Mouse (Mus musculus) hindbrain, embryonic 13.5 days (tissue): ENCODE measurements around the gene Sgtb. TPM values are rescaled to one million over a fixed set of nuclear protein-coding genes. Genes with fewer than 3 reads are reported as not detected.

ENCODE experiments used
- ATAC-seq: fragments of 200-750 bp; cut with Nextera tagmentation; 2 replicates; pipeline ENCODE4 v1.8.0; 2017; ENCODE audit warnings: moderate TSS enrichment; ENCODE audit not compliant: low FRiP score
- H3K27ac ChIP-seq: fragments of 300-500 bp; sonication (generic); 2 replicates; pipeline ENCODE4 v1.5.1; 2015; ENCODE audit warnings: inconsistent platforms, mild to moderate bottlenecking, moderate library complexity
- H3K27me3 ChIP-seq: fragments of 300-500 bp; sonication (generic); 2 replicates; pipeline ENCODE4 v1.6.1; 2015; ENCODE audit warnings: mild to moderate bottlenecking, inconsistent platforms
- H3K36me3 ChIP-seq: fragments of 300-500 bp; sonication (generic); 2 replicates; pipeline ENCODE4 v1.6.1; 2015; ENCODE audit warnings: mild to moderate bottlenecking, inconsistent platforms
- H3K4me1 ChIP-seq: fragments of 300-500 bp; sonication (generic); replicated peaks from 2 replicates; pipeline ENCODE4 v1.6.1; 2015; ENCODE audit warnings: inconsistent platforms
- H3K4me2 ChIP-seq: fragments of 300-500 bp; sonication (generic); 2 replicates; pipeline ENCODE4 v1.6.1; 2015; ENCODE audit warnings: inconsistent platforms, mild to moderate bottlenecking, moderate library complexity
- H3K4me3 ChIP-seq: fragments of 300-500 bp; sonication (generic); 2 replicates; pipeline ENCODE4 v1.5.1; 2015; ENCODE audit warnings: mild to moderate bottlenecking, inconsistent platforms
- H3K9ac ChIP-seq: fragments of 300-500 bp; sonication (generic); 2 replicates; pipeline ENCODE4 v1.6.1; 2015; ENCODE audit warnings: mild to moderate bottlenecking, inconsistent platforms
- H3K9me3 ChIP-seq: fragments of 300-500 bp; sonication (generic); 2 replicates; pipeline ENCODE4 v1.6.1; 2016; ENCODE audit warnings: inconsistent platforms
- WGBS: fragments of 180-500 bp; shearing (Covaris S2); methylation state at CpG from one replicate; pipeline ENCODE4 v1.1.7; 2015; 5-methylcytosine and 5-hydroxymethylcytosine counted together
- polyA plus RNA-seq: library from polyadenylated mRNA; unstranded; fragments of >200 nt; fragmentation: Nextera tagmentation; extraction: Ambion mirVana; gene quantifications from 2 replicates; pipeline ENCODE4 v1.2.1, GENCODE M21; 2015

Sgtb gene
- polyA plus RNA-seq = 32.7 and 34.7 TPM in 2 replicates

DNA sequence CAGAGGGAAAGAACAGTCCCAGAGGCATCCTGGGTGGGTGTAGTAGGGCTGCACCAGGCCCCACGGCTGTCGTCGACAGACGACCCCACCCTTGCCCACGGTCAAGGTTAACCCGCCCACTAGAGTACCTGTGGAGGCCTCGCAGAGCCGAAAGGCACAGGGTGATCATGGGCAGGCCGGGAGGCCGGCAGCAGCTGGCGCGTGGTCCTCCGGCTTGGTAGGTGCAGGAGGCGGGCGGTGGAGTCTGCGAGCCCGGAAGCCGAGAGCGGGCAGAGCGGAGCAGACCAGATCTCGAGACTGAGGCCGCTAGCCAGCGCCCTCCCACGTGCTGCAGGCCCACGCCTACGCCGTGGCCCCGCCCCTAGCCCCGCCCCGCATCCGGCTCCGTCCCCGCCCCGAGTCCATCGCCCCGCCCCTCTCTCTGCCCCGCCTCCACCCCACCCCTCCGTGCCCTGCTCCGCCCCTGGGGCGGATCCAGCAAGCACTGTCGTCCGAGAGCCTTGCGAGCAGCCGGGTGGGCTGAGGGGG is at the start of gene Sgtb, which contains the start of gene Nln:
Sgtb (plus strand) TSS at position 454 of the 528 bp plus-strand sequence.
Nln (minus strand) TSS at position 327 of the 528 bp plus-strand sequence.
- H3K4me3 ChIP-seq = peak within 1 kb of the TSS; percentile 80
- H3K36me3 ChIP-seq = peaks cover 10% of the 10 kb centered on the region
- no peaks in the 10 kb centered on the region for H3K27me3 ChIP-seq
- H3K9ac ChIP-seq = peak within 1 kb of the TSS; percentile 87
- H3K9me3 ChIP-seq = no peaks in the 10 kb centered on the region
- peak; percentile 97 for ATAC-seq
- H3K4me2 ChIP-seq = peak within 1 kb of the TSS; percentile 93
- H3K4me1 ChIP-seq = peaks cover 27% of the 10 kb centered on the region
- peak within 1 kb of the TSS; percentile 89 for H3K27ac ChIP-seq
- under 1% methylated on average over 42 of the region's 44 CpGs for WGBS

DNA sequence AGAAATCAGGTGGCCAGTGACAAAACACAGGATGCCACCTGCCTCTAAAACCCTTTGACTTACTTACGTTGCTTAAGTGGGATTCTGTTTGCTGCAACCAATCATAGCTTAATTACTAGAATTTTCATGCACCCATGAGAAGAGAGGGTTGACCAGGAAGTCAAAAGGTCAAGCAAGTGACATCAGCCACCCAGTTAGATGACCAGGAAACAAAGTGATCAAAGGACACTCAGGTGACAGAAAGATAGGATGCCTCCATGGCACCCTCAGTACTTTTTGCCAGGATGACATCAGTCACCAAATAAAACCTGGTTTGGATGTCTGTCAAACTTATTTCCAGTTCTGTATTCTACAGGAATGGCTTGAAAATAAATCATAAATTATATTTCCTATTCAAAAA is 49.3 kb upstream of the Sgtb start:
- H3K27me3 ChIP-seq = no peaks in the 10 kb centered on the region
- H3K9me3 ChIP-seq = no peaks in the 10 kb centered on the region
- no peak for ATAC-seq
- 79% methylated on average over 1 of the region's 1 CpGs for WGBS
- H3K4me3 ChIP-seq = no peak overlapping the region
- no peak overlapping the region for H3K4me2 ChIP-seq
- no peak overlapping the region for H3K9ac ChIP-seq
- H3K36me3 ChIP-seq = peaks cover 46% of the 10 kb centered on the region
- H3K4me1 ChIP-seq = peaks cover 10% of the 10 kb centered on the region
- H3K27ac ChIP-seq = no peak overlapping the region

DNA sequence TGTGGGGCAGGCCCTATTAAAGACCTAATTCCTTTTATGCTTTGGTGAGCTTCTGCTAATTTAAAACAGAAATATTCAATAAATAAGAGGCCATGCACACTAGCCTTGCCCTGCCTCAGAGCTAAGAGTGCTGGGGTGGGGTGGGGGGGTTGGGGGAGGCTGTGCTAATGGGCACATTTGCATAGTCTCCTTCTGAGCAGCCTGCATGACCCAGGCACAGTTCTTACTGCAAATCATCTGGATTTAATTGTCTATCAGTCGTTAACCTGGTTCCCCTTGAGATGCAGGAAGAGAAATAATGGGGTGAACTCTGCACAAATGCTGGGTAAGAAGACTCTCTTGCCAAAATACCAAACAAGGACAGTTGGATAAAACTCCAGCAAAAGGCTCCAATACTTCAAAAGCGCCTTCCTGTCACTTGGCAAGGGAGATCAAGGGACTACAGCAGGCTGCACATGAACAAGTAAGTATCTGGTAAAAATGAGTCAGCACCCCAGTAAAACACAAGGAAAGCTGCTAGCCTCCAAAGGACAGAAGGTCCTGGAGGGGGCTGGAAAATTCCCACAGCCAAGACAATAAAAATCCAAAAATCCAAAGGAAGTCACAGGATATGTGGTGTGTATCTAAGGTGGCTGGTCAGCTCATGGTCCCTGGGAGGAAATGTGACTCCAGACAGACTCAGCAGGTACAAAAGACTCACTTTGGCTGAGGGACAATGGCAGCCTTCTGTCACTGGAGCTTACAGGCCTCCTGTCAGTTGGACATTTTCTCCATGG is 47.4 kb upstream of the Sgtb start:
- Histone ChIP-seq H3K9me3 (no peaks in the 10 kb centered on the region), H3K4me1 (peaks cover 10% of the 10 kb centered on the region), H3K4me3 (no peak overlapping the region), H3K27me3 (no peaks in the 10 kb centered on the region), H3K9ac (no peak overlapping the region), H3K27ac (peak overlapping the region; percentile 44; the same call in 1 of the 2 replicates), H3K4me2 (no peak overlapping the region), H3K36me3 (peaks cover 42% of the 10 kb centered on the region)
- 66% methylated on average over 2 of the region's 2 CpGs for WGBS
- ATAC-seq = no peak; the same call in 1 of the 2 replicates

DNA sequence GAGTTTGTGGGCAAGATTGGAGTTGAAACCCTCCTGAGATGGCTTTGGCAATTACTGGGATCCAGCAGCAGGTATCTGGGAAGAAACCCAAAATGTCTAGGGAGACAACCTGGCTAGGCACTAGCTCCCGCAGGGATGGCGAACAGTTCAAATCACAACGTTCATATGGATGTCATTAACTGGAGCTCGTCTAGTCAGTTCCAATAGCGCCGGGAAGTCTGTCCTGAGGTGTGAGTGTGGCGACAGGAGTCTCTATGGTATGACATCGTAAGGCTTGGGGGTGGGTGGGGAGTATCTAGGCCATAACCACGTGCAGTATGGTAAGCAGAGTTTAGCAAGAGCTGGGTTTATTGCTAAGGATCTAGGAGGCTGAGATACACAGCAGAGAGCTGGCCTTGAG is 46.5 kb upstream of the Sgtb start:
- Histone ChIP-seq H3K4me3 (no peak overlapping the region), H3K27ac (no peak overlapping the region), H3K4me1 (peaks cover 10% of the 10 kb centered on the region), H3K4me2 (no peak overlapping the region), H3K27me3 (no peaks in the 10 kb centered on the region), H3K36me3 (peaks cover 37% of the 10 kb centered on the region), H3K9me3 (no peaks in the 10 kb centered on the region), H3K9ac (no peak overlapping the region)
- 84% methylated on average over 9 of the region's 9 CpGs for WGBS
- no peak for ATAC-seq

DNA sequence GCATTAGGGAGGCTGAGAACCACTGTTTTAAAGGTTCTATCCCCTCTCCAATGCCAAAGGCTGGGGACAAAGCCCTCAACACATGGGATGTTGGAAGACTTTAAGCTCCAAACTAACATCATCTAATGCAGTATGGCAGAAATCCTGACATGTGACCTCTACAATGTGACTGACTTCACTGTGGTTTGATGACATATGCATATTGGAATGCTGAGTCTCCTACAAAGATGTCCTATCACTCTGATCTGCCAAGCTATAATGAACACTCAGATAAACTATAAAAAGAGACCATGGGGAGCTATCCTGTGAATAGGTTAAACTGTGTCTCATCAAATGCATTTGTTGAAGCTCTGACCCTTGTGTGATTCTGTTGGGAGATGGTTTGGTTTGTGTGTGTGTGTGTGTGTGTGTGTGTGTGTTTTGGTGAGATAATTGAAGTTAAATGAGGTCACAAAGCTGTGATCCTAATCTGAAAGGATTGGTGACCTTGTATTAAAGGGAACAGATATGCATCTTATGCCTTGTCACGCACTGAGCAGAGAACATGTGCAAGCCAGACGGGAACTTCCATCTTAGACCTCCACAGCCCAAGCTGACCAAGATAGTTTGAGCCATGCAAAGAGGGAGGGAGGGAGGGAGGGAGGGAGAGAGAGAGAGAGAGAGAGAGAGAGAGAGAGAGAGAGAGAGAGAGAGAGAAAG is 43.7 kb upstream of the Sgtb start:
- ATAC-seq = no peak
- Histone ChIP-seq H3K4me3 (no peak overlapping the region), H3K9ac (no peak overlapping the region), H3K36me3 (peaks cover 46% of the 10 kb centered on the region), H3K27ac (no peak overlapping the region), H3K4me1 (peaks cover 10% of the 10 kb centered on the region), H3K27me3 (no peaks in the 10 kb centered on the region), H3K4me2 (no peak overlapping the region), H3K9me3 (no peaks in the 10 kb centered on the region)
- 47% methylated on average over 2 of the region's 2 CpGs for WGBS

DNA sequence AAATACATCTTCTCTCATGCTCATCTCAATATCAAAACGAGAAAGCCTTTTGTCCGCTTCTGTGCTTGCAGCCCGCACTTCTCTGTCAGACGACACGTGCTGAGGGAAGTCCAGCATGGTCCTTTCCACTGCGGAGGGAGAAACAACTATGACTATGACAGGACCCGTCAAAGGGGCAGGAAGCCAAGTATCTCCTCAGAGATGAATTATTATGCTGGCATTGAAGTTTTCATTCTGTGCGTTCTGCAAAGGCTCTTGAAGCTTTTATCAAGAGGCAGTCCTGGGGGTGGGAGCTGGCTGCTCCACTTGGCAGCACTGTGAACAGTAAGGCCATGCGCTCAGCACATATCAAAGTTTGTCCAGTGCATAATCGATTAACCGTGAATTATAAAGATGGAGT is 40.3 kb upstream of the Sgtb start:
- no peak for ATAC-seq
- no peak overlapping the region for H3K4me3 ChIP-seq
- H3K4me1 ChIP-seq = no peaks in the 10 kb centered on the region
- no peaks in the 10 kb centered on the region for H3K9me3 ChIP-seq
- no peak overlapping the region for H3K4me2 ChIP-seq
- H3K27ac ChIP-seq = no peak overlapping the region
- no peaks in the 10 kb centered on the region for H3K27me3 ChIP-seq
- WGBS = 89% methylated on average over 11 of the region's 11 CpGs
- peaks cover 43% of the 10 kb centered on the region for H3K36me3 ChIP-seq
- no peak overlapping the region for H3K9ac ChIP-seq

DNA sequence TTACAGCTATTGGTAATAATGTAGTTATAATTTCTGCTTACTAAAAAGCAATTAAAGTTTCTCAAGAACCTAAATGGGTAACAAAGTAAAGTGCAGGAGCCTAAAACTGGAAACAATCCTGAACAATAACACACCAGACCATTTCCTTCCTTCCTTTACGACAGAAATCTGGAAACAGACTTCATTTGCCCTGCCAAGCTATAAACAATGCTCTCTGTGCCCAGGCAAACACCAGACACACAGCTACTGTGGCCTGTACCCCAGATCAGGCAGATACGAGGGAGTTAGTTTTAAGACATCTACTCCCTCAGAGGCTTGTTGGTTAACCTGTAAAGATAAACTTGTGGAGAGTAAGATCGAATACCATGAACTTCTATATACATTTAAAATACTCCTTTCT is 38.8 kb upstream of the Sgtb start:
- no peak overlapping the region for H3K4me3 ChIP-seq
- no peak overlapping the region for H3K27ac ChIP-seq
- ATAC-seq = no peak
- H3K9ac ChIP-seq = no peak overlapping the region
- no peaks in the 10 kb centered on the region for H3K4me1 ChIP-seq
- H3K4me2 ChIP-seq = no peak overlapping the region
- H3K9me3 ChIP-seq = no peaks in the 10 kb centered on the region
- WGBS = 86% methylated on average over 3 of the region's 3 CpGs
- H3K36me3 ChIP-seq = peaks cover 40% of the 10 kb centered on the region
- no peaks in the 10 kb centered on the region for H3K27me3 ChIP-seq

DNA sequence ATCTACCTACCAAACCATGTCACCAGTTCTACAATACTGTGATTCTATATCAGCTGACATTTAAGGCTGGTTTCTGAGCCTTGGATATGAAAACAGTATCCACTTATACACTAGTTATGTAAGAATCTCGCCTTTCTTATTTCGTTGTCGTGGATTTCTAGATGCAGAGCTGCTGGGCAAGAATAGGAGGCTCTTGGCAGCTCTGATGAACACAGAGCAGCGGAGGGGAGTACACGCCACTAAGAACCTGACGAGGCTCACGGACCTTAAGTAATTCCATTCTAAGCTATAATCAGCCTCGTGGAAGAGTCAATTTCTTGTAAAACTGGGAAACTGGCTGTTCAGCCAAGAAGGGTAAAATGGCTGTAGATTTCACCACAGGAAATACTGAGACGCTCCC is 37.2 kb upstream of the Sgtb start:
- peaks cover 44% of the 10 kb centered on the region for H3K36me3 ChIP-seq
- H3K27ac ChIP-seq = no peak overlapping the region
- 91% methylated on average over 9 of the region's 9 CpGs for WGBS
- ATAC-seq = no peak
- no peak overlapping the region for H3K4me3 ChIP-seq
- H3K4me1 ChIP-seq = no peaks in the 10 kb centered on the region
- no peaks in the 10 kb centered on the region for H3K9me3 ChIP-seq
- H3K4me2 ChIP-seq = no peak overlapping the region
- H3K27me3 ChIP-seq = no peaks in the 10 kb centered on the region
- H3K9ac ChIP-seq = no peak overlapping the region

DNA sequence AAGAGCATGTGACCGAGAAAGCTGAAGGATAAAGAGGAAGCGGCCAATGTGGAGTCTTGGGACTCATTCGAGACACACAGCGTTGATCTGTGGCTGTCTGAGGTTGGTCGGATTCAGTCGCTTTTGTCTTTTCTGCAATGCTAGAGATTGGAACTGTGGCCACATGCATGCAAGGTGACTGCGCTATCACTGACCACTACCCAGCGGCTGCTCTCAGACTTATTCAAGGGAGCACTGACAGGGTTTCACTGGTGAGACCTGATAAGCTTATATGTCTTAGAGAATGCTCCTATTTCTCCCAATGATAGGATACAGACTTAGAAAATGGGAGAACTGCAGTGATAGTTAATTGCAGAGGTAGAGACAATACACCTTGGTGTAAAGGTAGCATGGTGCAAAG is 35.3 kb upstream of the Sgtb start:
- peaks cover 35% of the 10 kb centered on the region for H3K36me3 ChIP-seq
- H3K27me3 ChIP-seq = no peaks in the 10 kb centered on the region
- H3K9ac ChIP-seq = no peak overlapping the region
- H3K9me3 ChIP-seq = no peaks in the 10 kb centered on the region
- 97% methylated on average over 8 of the region's 8 CpGs for WGBS
- no peaks in the 10 kb centered on the region for H3K4me1 ChIP-seq
- no peak for ATAC-seq
- no peak overlapping the region for H3K27ac ChIP-seq
- no peak overlapping the region for H3K4me3 ChIP-seq
- no peak overlapping the region for H3K4me2 ChIP-seq

DNA sequence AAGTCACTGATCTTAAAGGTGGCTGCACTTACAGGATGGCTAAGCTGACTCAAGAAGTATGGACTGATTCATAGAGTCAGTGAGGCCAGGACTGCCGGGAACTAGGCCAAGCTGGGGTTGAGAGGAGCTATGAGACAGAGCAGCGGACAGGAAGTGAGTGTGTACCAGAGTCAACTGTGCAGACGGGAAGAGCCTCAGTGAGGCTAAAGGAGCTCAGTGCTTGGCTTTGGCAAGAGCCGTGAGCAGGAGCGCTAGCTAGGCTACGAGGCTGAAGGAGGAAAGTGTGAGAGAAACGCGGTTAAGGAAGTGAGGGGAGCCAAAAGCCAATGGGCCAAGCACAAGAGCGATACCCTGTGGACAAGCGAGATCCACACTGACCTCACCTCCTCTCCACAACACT is 34.8 kb upstream of the Sgtb start:
- Histone ChIP-seq H3K4me2 (no peak overlapping the region), H3K9ac (no peak overlapping the region), H3K36me3 (peaks cover 30% of the 10 kb centered on the region), H3K9me3 (no peaks in the 10 kb centered on the region), H3K27ac (no peak overlapping the region), H3K4me3 (no peak overlapping the region), H3K27me3 (no peaks in the 10 kb centered on the region), H3K4me1 (no peaks in the 10 kb centered on the region)
- ATAC-seq = no peak
- 86% methylated on average over 10 of the region's 10 CpGs for WGBS

DNA sequence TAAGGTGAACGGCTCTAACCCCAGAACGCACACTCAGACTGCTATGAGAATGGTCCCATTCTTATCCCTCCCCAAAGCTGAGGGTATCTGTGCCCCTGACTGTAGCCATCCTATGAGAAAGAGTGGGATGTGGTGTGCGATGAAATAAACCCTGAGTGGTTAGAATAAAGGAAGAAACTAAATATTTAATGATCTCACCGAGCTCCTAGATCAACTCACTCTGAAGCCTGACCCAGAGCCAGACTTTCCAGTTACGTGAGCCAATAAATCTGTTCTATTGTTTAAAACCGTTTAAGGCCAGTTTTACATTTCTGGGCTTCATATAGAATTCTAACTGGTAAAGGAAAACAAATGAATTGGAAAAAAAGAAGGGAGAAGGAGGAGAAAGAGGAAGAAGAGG is 32.5 kb upstream of the Sgtb start:
- ATAC-seq = no peak
- no peak overlapping the region for H3K27ac ChIP-seq
- no peak overlapping the region for H3K4me3 ChIP-seq
- no peaks in the 10 kb centered on the region for H3K9me3 ChIP-seq
- H3K9ac ChIP-seq = no peak overlapping the region
- 83% methylated on average over 6 of the region's 6 CpGs for WGBS
- no peak overlapping the region for H3K4me2 ChIP-seq
- no peaks in the 10 kb centered on the region for H3K27me3 ChIP-seq
- H3K4me1 ChIP-seq = no peaks in the 10 kb centered on the region
- H3K36me3 ChIP-seq = peaks cover 20% of the 10 kb centered on the region

DNA sequence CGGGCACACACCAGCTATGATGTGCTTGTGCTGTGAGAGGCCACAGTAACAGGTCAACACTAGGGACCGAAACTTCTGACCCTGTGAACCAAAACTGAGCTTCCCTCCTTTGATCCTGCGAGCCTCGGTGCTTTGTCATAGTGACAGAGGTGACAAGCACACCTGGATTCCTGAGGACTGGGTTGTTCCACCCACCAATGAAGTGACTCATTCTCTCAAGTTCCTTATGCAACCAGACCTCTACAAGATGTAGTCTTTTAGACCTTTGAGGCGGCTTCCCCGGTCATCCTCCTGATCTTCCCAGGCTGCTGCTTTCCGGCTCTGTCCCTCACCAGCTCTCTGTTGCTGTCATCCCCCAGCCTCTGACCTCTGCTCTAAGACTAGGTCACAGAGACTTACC is 27.0 kb upstream of the Sgtb start:
- 89% methylated on average over 7 of the region's 7 CpGs for WGBS
- H3K4me1 ChIP-seq = no peaks in the 10 kb centered on the region

More for the DNA sequence above, 27.0 kb upstream of the Sgtb start:
- H3K9ac ChIP-seq = no peak overlapping the region
- ATAC-seq = no peak
- no peak overlapping the region for H3K4me2 ChIP-seq
- H3K4me3 ChIP-seq = no peak overlapping the region
- peaks cover 3% of the 10 kb centered on the region; the same call in 1 of the 2 replicates for H3K36me3 ChIP-seq
- no peaks in the 10 kb centered on the region for H3K9me3 ChIP-seq
- no peaks in the 10 kb centered on the region for H3K27me3 ChIP-seq
- no peak overlapping the region for H3K27ac ChIP-seq
